Mouse (Mus musculus) limb, embryonic 15.5 days (tissue): Measurements from ENCODE around the gene Apc2. TPM values are rescaled to one million over a fixed set of nuclear protein-coding genes. Genes with fewer than 3 reads are reported as not detected.

Source experiments
- ATAC-seq: fragments of 200-750 bp; cut with Nextera tagmentation; 2 replicates; pipeline ENCODE4 v1.8.0; 2017; ENCODE audit warnings: low read depth, moderate TSS enrichment; ENCODE audit not compliant: insufficient number of reproducible peaks, low FRiP score, low TSS enrichment
- H3K27ac ChIP-seq: fragments of 300-500 bp; sonication (generic); 2 replicates; pipeline ENCODE4 v1.5.1; 2015; ENCODE audit warnings: moderate library complexity, mild to moderate bottlenecking, inconsistent platforms
- H3K27me3 ChIP-seq: fragments of 300-500 bp; sonication (generic); 2 replicates; pipeline ENCODE4 v1.6.1; 2015; ENCODE audit warnings: inconsistent platforms
- H3K36me3 ChIP-seq: fragments of 300-500 bp; sonication (generic); 2 replicates; pipeline ENCODE4 v1.6.1; 2015; ENCODE audit warnings: inconsistent platforms
- H3K4me1 ChIP-seq: fragments of 300-500 bp; sonication (generic); 2 replicates; pipeline ENCODE4 v1.6.1; 2015; ENCODE audit warnings: inconsistent platforms
- H3K4me2 ChIP-seq: fragments of 300-500 bp; sonication (generic); 2 replicates; pipeline ENCODE4 v1.6.1; 2015; ENCODE audit warnings: mild to moderate bottlenecking, inconsistent platforms
- H3K4me3 ChIP-seq: fragments of 300-500 bp; sonication (generic); 2 replicates; pipeline ENCODE4 v1.5.1; 2015; ENCODE audit warnings: mild to moderate bottlenecking, inconsistent platforms
- H3K9ac ChIP-seq: fragments of 300-500 bp; sonication (generic); 2 replicates; pipeline ENCODE4 v1.6.1; 2015; ENCODE audit warnings: inconsistent platforms
- H3K9me3 ChIP-seq: fragments of 300-500 bp; sonication (generic); 2 replicates; pipeline ENCODE4 v1.6.1; 2016; ENCODE audit warnings: inconsistent platforms
- WGBS: fragments of 180-500 bp; shearing (Covaris S2); methylation state at CpG from one replicate; pipeline ENCODE4 v1.1.7; 2015; 5-methylcytosine and 5-hydroxymethylcytosine counted together
- polyA plus RNA-seq: library from polyadenylated mRNA; unstranded; fragments of >200 nt; fragmentation: Nextera tagmentation; extraction: Ambion mirVana; gene quantifications from 2 replicates; pipeline ENCODE4 v1.2.1, GENCODE M21; 2015

The Apc2 gene
- polyA plus RNA-seq, 1 experiment from 2014 or later: 1.5 TPM

- Histone ChIP-seq H3K4me3 (no peak overlapping the region), H3K27ac (0 out of 2 replicates have a peak overlapping the region, but pooled peaks have one; percentile 51), H3K4me2 (no peak overlapping the region), H3K9me3 (no peaks in the 10 kb centered on the region), H3K9ac (no peak overlapping the region), H3K36me3 (peaks cover 95% of the 10 kb centered on the region), H3K27me3 (no peaks in the 10 kb centered on the region), H3K4me1 (0 out of 2 replicates have a peak, but pooled peaks cover 6% of the 10 kb centered on the region)
- no peak for ATAC-seq
- 80% methylated on average over 20 of the region's 20 CpGs for WGBS
Measured at GRCm38 (mm10) chr10:80282481-80283441, 13.0 kb upstream of the Apc2 start.

- H3K4me2 ChIP-seq: no peak overlapping the region
- H3K9ac ChIP-seq: no peak overlapping the region
- peaks cover 84% of the 10 kb centered on the region for H3K36me3 ChIP-seq
- no peak for ATAC-seq
- 85% methylated on average over 12 of the region's 15 CpGs for WGBS
- no peaks in the 10 kb centered on the region for H3K27me3 ChIP-seq
- no peak overlapping the region for H3K27ac ChIP-seq
- H3K9me3 ChIP-seq: no peaks in the 10 kb centered on the region
- H3K4me1 ChIP-seq: 0 out of 2 replicates have a peak, but pooled peaks cover 6% of the 10 kb centered on the region
- H3K4me3 ChIP-seq: no peak overlapping the region
Measured at GRCm38 (mm10) chr10:80285222-80286070, 10.3 kb upstream of the Apc2 start.

DNA sequence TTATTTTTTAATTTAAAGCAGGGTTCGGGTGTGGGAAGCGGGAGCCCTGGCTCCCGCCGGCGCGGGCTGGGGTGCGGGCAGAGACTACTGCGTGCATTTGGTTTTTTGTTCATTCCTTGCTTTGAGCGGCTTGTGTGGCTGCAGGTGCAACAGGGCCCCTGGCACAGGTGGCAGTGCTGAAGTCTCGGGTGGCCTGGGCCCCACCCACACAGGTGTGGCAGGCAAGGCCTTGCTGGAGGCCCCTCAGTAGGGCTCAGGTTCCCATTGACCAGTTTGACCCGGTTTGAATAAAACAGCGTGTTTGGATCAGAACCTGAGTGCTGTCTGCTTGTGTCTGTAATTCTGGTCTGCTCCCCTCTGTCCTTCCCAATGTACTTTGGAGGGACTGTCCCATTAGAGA lies 7.7 kb upstream of the Apc2 start:
- H3K4me3 ChIP-seq: no peak overlapping the region
- peak overlapping the region; percentile 11; the same call in 1 of the 2 replicates for H3K27ac ChIP-seq
- peaks cover 6% of the 10 kb centered on the region for H3K4me1 ChIP-seq
- H3K36me3 ChIP-seq: peaks cover 59% of the 10 kb centered on the region
- H3K27me3 ChIP-seq: no peaks in the 10 kb centered on the region
- no peaks in the 10 kb centered on the region for H3K9me3 ChIP-seq
- H3K9ac ChIP-seq: no peak overlapping the region
- WGBS: 90% methylated on average over 12 of the region's 12 CpGs
- no peak for ATAC-seq
- no peak overlapping the region for H3K4me2 ChIP-seq

DNA sequence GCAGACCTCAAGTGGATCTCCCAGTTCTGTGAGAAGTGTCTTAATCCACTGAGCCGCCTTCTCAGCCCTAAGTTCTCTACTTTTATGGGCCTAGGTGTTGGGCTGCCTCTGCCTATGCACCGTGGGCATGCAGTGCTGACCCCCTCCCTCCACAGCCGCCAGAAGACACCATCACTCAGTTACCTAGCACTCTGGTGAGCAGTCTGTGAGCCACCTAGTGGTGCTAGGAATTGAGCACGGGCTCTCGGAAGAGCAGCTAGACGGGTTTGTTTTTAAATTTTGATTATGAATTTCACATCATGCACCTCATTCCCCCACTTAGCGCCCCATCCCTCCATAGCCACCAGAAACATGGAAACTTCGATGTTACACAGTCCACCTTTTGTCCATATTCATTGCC lies 7.1 kb upstream of the Apc2 start:
- H3K27me3 ChIP-seq: no peaks in the 10 kb centered on the region
- peaks cover 11% of the 10 kb centered on the region for H3K4me1 ChIP-seq
- no peak for ATAC-seq
- no peak overlapping the region for H3K27ac ChIP-seq
- H3K9ac ChIP-seq: no peak overlapping the region
- no peak overlapping the region for H3K4me2 ChIP-seq
- no peak overlapping the region for H3K4me3 ChIP-seq
- WGBS: 66% methylated on average over 8 of the region's 8 CpGs
- no peaks in the 10 kb centered on the region for H3K9me3 ChIP-seq
- peaks cover 58% of the 10 kb centered on the region for H3K36me3 ChIP-seq

DNA sequence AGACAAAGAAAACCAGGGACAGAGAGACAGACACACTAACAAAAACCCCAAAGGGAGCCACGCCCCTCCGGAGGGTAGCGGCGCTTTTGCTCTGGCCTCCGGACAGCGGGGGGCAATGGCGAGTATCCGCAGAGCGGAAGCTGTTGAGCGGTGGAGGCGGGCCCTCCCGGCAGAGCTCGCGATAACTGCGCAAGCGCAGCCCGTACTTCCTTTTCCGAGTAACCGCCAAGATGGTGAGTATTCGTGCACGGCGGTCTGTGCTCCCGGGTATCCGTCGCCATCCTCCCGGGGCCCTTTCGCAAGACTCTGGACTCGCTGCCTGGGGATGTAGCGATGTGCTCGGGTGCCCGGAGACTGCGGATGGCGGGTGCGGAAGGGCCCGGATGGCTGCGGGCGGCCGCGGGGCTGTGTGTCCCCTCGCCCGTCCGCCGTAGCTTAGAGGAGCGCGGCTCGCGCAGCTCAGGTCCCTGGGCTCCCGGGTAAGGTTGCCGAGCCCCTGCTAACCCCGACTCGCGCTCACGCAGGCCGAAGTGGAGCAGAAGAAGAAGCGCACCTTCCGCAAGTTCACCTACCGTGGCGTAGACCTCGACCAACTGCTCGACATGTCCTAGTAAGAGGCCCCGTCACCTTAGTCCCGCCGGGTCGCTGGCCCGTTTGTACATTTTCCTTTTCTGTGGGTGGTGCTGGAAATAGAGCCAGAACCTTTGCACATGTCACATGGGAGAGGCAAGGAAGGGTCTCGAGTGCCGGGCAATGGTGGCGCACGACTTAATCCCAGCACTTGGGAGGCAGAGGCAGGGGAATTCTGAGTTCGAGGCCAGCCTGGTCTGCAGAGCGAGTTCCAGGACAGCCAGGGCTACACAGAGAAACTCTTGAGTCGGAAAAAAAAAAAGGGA lies 3.3 kb upstream of the Apc2 start, which contains the start of gene Rps15:
Gene Rps15 (plus strand): TSS at position 203 of the 896 bp plus-strand sequence.
- peak within 1 kb of the TSS; percentile 92 for H3K9ac ChIP-seq
- H3K27me3 ChIP-seq: peaks cover 9% of the 10 kb centered on the region
- peaks cover 37% of the 10 kb centered on the region for H3K36me3 ChIP-seq
- peak within 1 kb of the TSS; percentile 75 for H3K4me2 ChIP-seq
- peak; percentile 84 for ATAC-seq
- under 1% methylated on average over 72 of the region's 72 CpGs for WGBS
- H3K9me3 ChIP-seq: no peaks in the 10 kb centered on the region
- peak within 1 kb of the TSS; percentile 96 for H3K27ac ChIP-seq
- peaks cover 42% of the 10 kb centered on the region for H3K4me1 ChIP-seq
- H3K4me3 ChIP-seq: peak within 1 kb of the TSS; percentile 68

GRCm38 (mm10) chr10:80293325-80293724 lies 2.5 kb upstream of the Apc2 start:
- WGBS: 16% methylated on average over 14 of the region's 14 CpGs
- Histone ChIP-seq H3K9me3 (no peaks in the 10 kb centered on the region), H3K27ac (peak overlapping the region; percentile 96), H3K27me3 (peaks cover 17% of the 10 kb centered on the region), H3K36me3 (peaks cover 31% of the 10 kb centered on the region), H3K4me1 (peaks cover 42% of the 10 kb centered on the region), H3K4me2 (peak overlapping the region; percentile 75), H3K9ac (peak overlapping the region; percentile 92), H3K4me3 (peak overlapping the region; percentile 68)
- no peak for ATAC-seq

- peaks cover 21% of the 10 kb centered on the region for H3K36me3 ChIP-seq
- no peaks in the 10 kb centered on the region for H3K9me3 ChIP-seq
- H3K4me1 ChIP-seq: peaks cover 46% of the 10 kb centered on the region
- no peak overlapping the region for H3K4me2 ChIP-seq
- H3K4me3 ChIP-seq: peak overlapping the region; percentile 68; the same call in 1 of the 2 replicates
- no peak for ATAC-seq
- H3K27ac ChIP-seq: no peak overlapping the region
- 62% methylated on average over 4 of the region's 4 CpGs for WGBS
- no peak overlapping the region for H3K9ac ChIP-seq
- H3K27me3 ChIP-seq: peaks cover 27% of the 10 kb centered on the region
Measured at GRCm38 (mm10) chr10:80294311-80294710, 1.5 kb upstream of the Apc2 start.

- peaks cover 46% of the 10 kb centered on the region for H3K4me1 ChIP-seq
- H3K27me3 ChIP-seq: peaks cover 32% of the 10 kb centered on the region
- WGBS: 39% methylated on average over 7 of the region's 7 CpGs
- H3K4me3 ChIP-seq: no peak overlapping the region
- no peaks in the 10 kb centered on the region for H3K9me3 ChIP-seq
- H3K27ac ChIP-seq: peak overlapping the region; percentile 23; the same call in 1 of the 2 replicates
- no peak overlapping the region for H3K9ac ChIP-seq
- no peak overlapping the region for H3K4me2 ChIP-seq
- peaks cover 19% of the 10 kb centered on the region for H3K36me3 ChIP-seq
- no peak for ATAC-seq
Measured at GRCm38 (mm10) chr10:80294788-80295303, 931 bp upstream of the Apc2 start.

GRCm38 (mm10) chr10:80296824-80297223 lies 1.0 kb downstream of the Apc2 start:
- WGBS: 81% methylated on average over 5 of the region's 5 CpGs
- Histone ChIP-seq H3K4me3 (0 out of 2 replicates have a peak overlapping the region, but pooled peaks have one; percentile 44), H3K36me3 (peaks cover 19% of the 10 kb centered on the region), H3K4me1 (peaks cover 44% of the 10 kb centered on the region), H3K27me3 (peaks cover 52% of the 10 kb centered on the region), H3K27ac (no peak overlapping the region), H3K9ac (no peak overlapping the region), H3K4me2 (no peak overlapping the region), H3K9me3 (no peaks in the 10 kb centered on the region)
- ATAC-seq: no peak

- H3K4me2 ChIP-seq: no peak overlapping the region
- H3K4me1 ChIP-seq: peaks cover 47% of the 10 kb centered on the region
- H3K4me3 ChIP-seq: no peak overlapping the region
- no peak overlapping the region for H3K27ac ChIP-seq
- peaks cover 19% of the 10 kb centered on the region for H3K36me3 ChIP-seq
- H3K27me3 ChIP-seq: peaks cover 60% of the 10 kb centered on the region
- no peak overlapping the region for H3K9ac ChIP-seq
- ATAC-seq: no peak
- H3K9me3 ChIP-seq: no peaks in the 10 kb centered on the region
- WGBS: 63% methylated on average over 8 of the region's 8 CpGs
Measured at GRCm38 (mm10) chr10:80297526-80298133, 1.9 kb downstream of the Apc2 start.
